Mouse (Mus musculus) midbrain, embryonic 13.5 days (tissue): ENCODE data around the gene Smurf1. TPM values are rescaled to one million over a fixed set of nuclear protein-coding genes. Genes with fewer than 3 reads are reported as not detected.

Experiments
- ATAC-seq: fragments of 200-750 bp; cut with Nextera tagmentation; 2 replicates; pipeline ENCODE4 v1.8.0; 2017; ENCODE audit warnings: mild to moderate bottlenecking, moderate TSS enrichment, moderate library complexity
- H3K27ac ChIP-seq: fragments of 300-500 bp; sonication (generic); 2 replicates; pipeline ENCODE4 v1.5.1; 2015; ENCODE audit warnings: inconsistent platforms, mild to moderate bottlenecking, moderate library complexity
- H3K27me3 ChIP-seq: fragments of 300-500 bp; sonication (generic); 2 replicates; pipeline ENCODE4 v1.6.1; 2015; ENCODE audit warnings: mild to moderate bottlenecking, inconsistent platforms
- H3K36me3 ChIP-seq: fragments of 300-500 bp; sonication (generic); 2 replicates; pipeline ENCODE4 v1.6.1; 2015; ENCODE audit warnings: mild to moderate bottlenecking, inconsistent platforms
- H3K4me1 ChIP-seq: fragments of 300-500 bp; sonication (generic); replicated peaks from 2 replicates; pipeline ENCODE4 v1.6.1; 2015; ENCODE audit warnings: inconsistent platforms
- H3K4me2 ChIP-seq: fragments of 300-500 bp; sonication (generic); replicated peaks from 2 replicates; pipeline ENCODE4 v1.6.1; 2015; ENCODE audit warnings: moderate library complexity, mild to moderate bottlenecking, inconsistent platforms
- H3K4me3 ChIP-seq: fragments of 300-500 bp; sonication (generic); replicated peaks from 2 replicates; pipeline ENCODE4 v1.5.1; 2015; ENCODE audit warnings: mild to moderate bottlenecking, inconsistent platforms
- H3K9ac ChIP-seq: fragments of 300-500 bp; sonication (generic); replicated peaks from 2 replicates; pipeline ENCODE4 v1.6.1; 2015; ENCODE audit warnings: mild to moderate bottlenecking, inconsistent platforms
- H3K9me3 ChIP-seq: fragments of 300-500 bp; sonication (generic); 2 replicates; pipeline ENCODE4 v1.6.1; 2016; ENCODE audit warnings: mild to moderate bottlenecking, inconsistent platforms
- WGBS: fragments of 180-500 bp; shearing (Covaris S2); methylation state at CpG from one replicate; pipeline ENCODE4 v1.1.7; 2015; 5-methylcytosine and 5-hydroxymethylcytosine counted together
- polyA plus RNA-seq: library from polyadenylated mRNA; unstranded; fragments of >200 nt; fragmentation: Nextera tagmentation; extraction: Ambion mirVana; gene quantifications from 2 replicates; pipeline ENCODE4 v1.2.1, GENCODE M21; 2015

Gene Smurf1
- polyA plus RNA-seq, 1 experiment from 2014 or later: 32.2 TPM

DNA sequence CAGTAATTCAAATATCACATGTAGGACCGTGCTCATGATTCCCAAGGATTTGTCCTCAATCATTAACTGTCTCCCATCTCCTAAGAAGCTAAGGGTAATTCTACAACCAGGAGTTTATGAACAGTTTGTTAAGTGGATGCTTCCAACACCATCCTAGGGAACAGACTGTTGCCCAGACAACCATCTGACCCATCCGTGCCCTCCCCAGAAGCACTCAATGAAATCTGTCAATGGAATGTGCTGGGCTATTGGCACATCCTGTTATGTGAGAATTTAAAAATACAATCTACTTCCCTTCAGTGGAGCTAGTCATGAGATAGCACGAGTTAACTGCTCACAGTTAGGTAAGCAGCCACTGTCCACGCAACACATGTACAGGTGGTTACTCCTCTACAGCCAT, 56.1 kb downstream of the Smurf1 start:
- no peak overlapping the region for H3K4me2 ChIP-seq
- ATAC-seq: no peak
- no peak overlapping the region for H3K27ac ChIP-seq
- no peak overlapping the region for H3K9ac ChIP-seq
- H3K4me1 ChIP-seq: peaks cover 28% of the 10 kb centered on the region
- WGBS: 82% methylated on average over 4 of the region's 4 CpGs
- H3K27me3 ChIP-seq: no peaks in the 10 kb centered on the region
- no peaks in the 10 kb centered on the region for H3K9me3 ChIP-seq
- no peaks in the 10 kb centered on the region for H3K36me3 ChIP-seq
- no peak overlapping the region for H3K4me3 ChIP-seq

DNA sequence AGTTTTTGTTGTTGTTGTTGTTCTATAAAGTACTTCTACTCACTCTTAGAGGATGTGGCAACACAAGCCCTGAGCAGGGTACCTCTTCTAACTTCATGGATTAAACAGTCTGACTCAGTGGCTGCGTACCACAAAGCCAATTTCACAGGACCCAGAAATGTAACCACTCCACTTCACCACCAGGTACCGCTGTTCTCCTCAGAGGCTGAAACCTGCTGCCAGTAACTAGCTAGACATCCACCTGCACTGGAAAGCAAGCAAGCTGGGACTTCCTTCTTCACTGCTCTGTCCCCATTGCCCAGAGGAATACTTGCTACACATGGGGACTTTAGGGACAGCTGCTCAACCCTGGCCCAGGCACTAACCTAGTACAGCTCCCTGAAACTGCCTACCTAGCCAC, 58.1 kb downstream of the Smurf1 start:
- Histone ChIP-seq H3K4me3 (no peak overlapping the region), H3K27ac (no peak overlapping the region), H3K27me3 (no peaks in the 10 kb centered on the region), H3K4me2 (no peak overlapping the region), H3K4me1 (peaks cover 16% of the 10 kb centered on the region), H3K36me3 (no peaks in the 10 kb centered on the region), H3K9ac (no peak overlapping the region), H3K9me3 (no peaks in the 10 kb centered on the region)
- no peak for ATAC-seq
- 70% methylated on average over 2 of the region's 2 CpGs for WGBS

DNA sequence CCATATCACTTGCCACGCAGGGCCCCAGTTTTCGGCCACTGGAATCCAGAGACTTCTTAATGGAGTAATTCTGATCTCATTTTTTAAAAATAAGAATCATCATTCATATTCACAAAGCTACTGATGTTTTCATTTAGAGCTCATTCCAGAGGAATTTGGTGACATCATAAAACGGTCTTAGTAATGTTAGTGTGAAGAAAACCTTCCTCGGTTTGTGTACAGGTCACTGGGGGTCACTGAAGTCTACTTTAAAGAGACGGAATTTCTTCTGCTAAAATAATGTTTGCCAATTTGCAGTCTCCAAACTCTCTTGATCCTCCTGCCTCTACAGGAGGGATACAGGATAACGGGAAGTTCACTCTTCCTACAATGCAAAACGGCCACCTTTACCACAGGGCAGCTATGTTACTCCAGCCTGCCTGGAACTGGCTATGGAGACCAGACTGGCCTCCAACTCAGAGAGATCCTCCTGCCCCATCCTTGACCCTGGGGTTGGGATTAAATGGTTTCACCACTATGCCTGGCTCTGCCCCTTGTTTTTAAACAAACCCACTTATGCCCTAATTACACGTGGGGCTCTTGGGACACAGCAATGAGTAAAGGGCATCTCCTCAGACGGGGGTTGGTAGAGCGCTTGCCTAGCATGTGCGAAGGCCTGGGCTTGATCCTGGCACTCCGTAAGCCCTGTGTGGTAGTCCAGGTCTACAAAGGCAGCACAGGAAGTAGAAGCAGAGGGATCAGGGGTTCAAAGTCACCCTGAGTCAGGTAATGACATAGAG, 61.1 kb downstream of the Smurf1 start:
- 85% methylated on average over 12 of the region's 12 CpGs for WGBS
- Histone ChIP-seq H3K4me2 (no peak overlapping the region), H3K4me1 (peaks cover 14% of the 10 kb centered on the region), H3K9me3 (no peaks in the 10 kb centered on the region), H3K9ac (no peak overlapping the region), H3K36me3 (peaks cover 17% of the 10 kb centered on the region), H3K4me3 (no peak overlapping the region), H3K27me3 (no peaks in the 10 kb centered on the region), H3K27ac (no peak overlapping the region)
- no peak for ATAC-seq

DNA sequence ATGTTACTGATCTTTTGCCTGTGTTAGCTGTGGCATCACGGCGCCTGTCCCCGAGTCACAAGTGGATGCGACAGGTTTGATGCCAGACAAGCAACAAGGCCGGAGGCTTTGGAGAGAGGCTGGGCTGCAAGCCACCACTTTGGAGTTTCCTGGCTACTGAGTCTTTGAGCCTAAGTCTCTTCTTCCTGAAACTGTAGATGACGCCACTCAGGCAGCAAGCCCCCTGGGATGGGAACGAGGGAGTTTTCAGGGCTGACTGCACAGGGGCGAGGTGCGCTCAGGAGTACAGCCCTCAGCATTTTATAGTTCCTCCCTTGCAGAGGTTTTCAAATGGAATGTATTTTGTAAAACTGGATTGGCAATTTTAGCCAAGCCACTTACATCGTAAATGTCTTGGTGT, 63.9 kb downstream of the Smurf1 start:
- no peak overlapping the region for H3K9ac ChIP-seq
- no peak overlapping the region for H3K4me2 ChIP-seq
- no peak for ATAC-seq

DNA sequence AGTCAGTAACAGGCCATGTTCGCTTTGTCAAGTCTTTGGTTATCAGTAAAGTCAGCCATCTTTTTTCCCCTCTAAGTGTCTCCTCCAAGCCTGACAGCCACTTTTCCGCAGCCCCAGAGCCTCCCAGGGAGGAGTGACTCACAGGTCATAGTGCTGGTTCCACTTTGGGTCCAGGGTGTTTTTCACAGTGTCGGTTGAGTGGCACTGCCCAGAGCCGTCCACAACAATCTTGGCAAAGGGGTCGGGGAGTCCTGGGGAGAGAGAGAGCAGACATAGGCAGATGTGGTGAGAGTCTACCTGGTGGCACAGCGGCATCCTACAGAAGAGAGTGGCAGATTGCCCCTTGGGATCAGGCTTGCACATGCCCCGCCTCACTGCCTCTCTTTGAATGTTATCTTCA, 64.6 kb downstream of the Smurf1 start:
- no peaks in the 10 kb centered on the region for H3K27me3 ChIP-seq
- H3K36me3 ChIP-seq: peaks cover 43% of the 10 kb centered on the region
- H3K9me3 ChIP-seq: no peaks in the 10 kb centered on the region
- H3K4me2 ChIP-seq: no peak overlapping the region
- ATAC-seq: no peak
- H3K4me1 ChIP-seq: peaks cover 28% of the 10 kb centered on the region
- H3K9ac ChIP-seq: no peak overlapping the region
- no peak overlapping the region for H3K4me3 ChIP-seq
- WGBS: 81% methylated on average over 7 of the region's 7 CpGs
- H3K27ac ChIP-seq: no peak overlapping the region

More for the DNA sequence above, 63.9 kb downstream of the Smurf1 start:
- Histone ChIP-seq H3K9me3 (no peaks in the 10 kb centered on the region), H3K27me3 (no peaks in the 10 kb centered on the region), H3K36me3 (peaks cover 35% of the 10 kb centered on the region), H3K27ac (no peak overlapping the region), H3K4me3 (no peak overlapping the region), H3K4me1 (peaks cover 28% of the 10 kb centered on the region)
- 66% methylated on average over 10 of the region's 10 CpGs for WGBS

DNA sequence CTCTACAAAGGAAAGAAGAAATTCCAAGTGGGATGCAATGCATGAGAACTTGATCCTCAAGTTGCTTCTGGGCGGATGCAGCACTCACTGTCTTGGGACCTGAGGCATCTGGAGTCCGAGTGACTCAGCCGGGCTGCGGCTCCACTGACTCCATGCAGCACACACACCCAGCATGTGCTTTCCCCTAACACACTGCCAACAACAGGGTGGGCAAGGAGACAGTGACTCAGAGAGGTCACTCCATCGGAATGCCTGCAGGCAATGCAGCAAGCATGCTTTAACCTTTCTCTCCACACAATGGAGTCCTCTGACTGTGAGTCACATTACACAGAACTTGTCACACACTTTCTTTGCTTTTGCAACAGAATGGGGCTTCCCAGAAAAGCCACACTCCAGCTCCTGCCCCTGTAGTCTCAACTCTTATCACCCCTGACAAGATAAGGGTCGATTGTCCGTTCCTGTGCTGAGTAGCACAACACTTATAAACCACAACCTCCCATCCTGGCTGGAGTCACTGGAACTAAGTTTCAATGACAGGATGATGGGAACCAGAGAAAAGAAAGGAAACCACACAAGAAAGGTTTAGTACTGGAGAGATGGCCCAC, 67.1 kb downstream of the Smurf1 start:
- H3K4me1 ChIP-seq: peaks cover 28% of the 10 kb centered on the region
- no peaks in the 10 kb centered on the region for H3K27me3 ChIP-seq
- WGBS: 40% methylated on average over 7 of the region's 7 CpGs
- H3K4me2 ChIP-seq: no peak overlapping the region
- H3K36me3 ChIP-seq: peaks cover 66% of the 10 kb centered on the region
- H3K4me3 ChIP-seq: no peak overlapping the region
- no peak overlapping the region for H3K9ac ChIP-seq
- no peaks in the 10 kb centered on the region for H3K9me3 ChIP-seq
- no peak overlapping the region for H3K27ac ChIP-seq
- no peak for ATAC-seq

DNA sequence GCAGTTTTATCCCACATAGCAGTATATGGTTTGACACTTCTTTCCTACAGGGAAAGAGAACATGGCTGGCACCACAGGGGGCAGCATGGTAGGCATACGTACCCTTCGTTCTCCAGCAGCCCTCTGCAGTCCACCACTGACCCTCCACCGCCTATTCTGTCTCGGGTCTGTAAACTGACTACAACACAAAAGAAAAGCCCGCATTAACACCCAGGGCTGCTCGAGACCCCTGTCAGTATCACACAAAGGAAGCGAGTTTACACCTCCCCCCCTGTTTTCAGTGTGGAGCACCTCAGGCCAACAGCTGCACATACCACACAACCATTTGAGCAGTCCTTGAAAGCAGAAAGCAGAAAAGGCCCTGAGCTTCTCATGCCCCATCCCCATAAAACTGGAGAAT, 67.8 kb downstream of the Smurf1 start:
- Histone ChIP-seq H3K4me1 (peaks cover 28% of the 10 kb centered on the region), H3K9me3 (no peaks in the 10 kb centered on the region), H3K27ac (no peak overlapping the region), H3K36me3 (peaks cover 72% of the 10 kb centered on the region), H3K4me2 (no peak overlapping the region), H3K9ac (no peak overlapping the region), H3K4me3 (no peak overlapping the region), H3K27me3 (no peaks in the 10 kb centered on the region)
- peak; percentile 77 for ATAC-seq
- WGBS: 5% methylated on average over 7 of the region's 7 CpGs

DNA sequence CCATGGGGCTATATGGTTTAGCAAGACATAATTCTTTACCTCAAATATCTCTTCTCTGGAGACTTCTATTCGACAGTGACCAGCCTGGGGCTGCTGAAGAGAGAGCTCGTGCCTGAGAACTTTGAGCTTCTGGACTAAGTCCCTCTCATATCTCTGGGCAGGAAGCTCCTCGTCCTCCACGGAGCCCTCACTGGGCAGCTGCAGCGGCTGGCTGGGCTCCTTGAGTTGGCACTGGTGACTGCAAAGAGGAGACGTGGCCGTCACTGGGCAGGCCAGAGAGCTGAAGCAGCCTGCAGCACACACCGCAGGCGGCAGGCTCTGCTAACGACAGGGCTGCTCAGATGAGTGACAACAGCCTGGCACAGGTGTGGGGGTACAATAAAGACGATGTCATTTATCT, 74.4 kb downstream of the Smurf1 start:
- 93% methylated on average over 11 of the region's 11 CpGs for WGBS
- Histone ChIP-seq H3K4me1 (no peaks in the 10 kb centered on the region), H3K27me3 (no peaks in the 10 kb centered on the region), H3K27ac (no peak overlapping the region), H3K9ac (no peak overlapping the region), H3K9me3 (peaks cover 3% of the 10 kb centered on the region; the same call in 1 of the 2 replicates), H3K4me3 (no peak overlapping the region), H3K36me3 (peaks cover 97% of the 10 kb centered on the region), H3K4me2 (no peak overlapping the region)
- no peak for ATAC-seq

DNA sequence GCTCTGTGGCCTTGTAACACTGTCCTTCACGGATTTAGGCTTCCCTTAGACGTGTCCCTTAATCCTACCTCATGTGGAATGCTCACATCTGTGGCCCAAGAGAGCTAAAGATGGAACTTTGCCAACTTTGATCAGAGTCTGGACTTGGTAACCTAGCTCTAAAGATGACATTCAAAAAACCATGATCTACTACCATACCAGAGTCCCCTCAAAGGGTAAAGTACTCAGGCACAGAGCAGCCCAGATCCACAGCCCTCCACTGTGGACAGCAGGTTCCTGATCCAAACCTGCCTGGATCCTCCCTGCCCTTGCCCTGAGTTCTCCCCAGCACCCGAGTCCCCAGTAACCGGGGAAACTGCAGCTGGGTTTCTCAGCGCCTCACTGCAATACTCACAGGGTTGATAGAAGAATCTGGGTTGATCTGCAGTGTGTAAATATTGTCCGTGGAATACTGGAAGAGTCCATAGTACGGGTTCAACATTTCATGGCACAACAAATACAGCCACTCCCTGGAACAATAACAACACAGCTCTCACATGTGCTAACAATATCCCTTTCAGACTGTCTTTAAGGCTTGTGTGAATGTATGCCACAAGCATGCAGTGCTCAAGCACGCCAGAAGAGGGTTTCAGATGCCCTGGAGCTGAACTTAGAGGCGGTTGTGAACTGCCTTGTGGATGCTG, 79.5 kb downstream of the Smurf1 start:
- no peak overlapping the region for H3K9ac ChIP-seq
- H3K9me3 ChIP-seq: peaks cover 3% of the 10 kb centered on the region; the same call in 1 of the 2 replicates
- no peaks in the 10 kb centered on the region for H3K27me3 ChIP-seq
- no peak overlapping the region for H3K4me3 ChIP-seq
- no peaks in the 10 kb centered on the region for H3K4me1 ChIP-seq
- ATAC-seq: no peak
- no peak overlapping the region for H3K27ac ChIP-seq
- no peak overlapping the region for H3K4me2 ChIP-seq
- H3K36me3 ChIP-seq: peaks cover 100% of the 10 kb centered on the region
- WGBS: 92% methylated on average over 9 of the region's 9 CpGs

DNA sequence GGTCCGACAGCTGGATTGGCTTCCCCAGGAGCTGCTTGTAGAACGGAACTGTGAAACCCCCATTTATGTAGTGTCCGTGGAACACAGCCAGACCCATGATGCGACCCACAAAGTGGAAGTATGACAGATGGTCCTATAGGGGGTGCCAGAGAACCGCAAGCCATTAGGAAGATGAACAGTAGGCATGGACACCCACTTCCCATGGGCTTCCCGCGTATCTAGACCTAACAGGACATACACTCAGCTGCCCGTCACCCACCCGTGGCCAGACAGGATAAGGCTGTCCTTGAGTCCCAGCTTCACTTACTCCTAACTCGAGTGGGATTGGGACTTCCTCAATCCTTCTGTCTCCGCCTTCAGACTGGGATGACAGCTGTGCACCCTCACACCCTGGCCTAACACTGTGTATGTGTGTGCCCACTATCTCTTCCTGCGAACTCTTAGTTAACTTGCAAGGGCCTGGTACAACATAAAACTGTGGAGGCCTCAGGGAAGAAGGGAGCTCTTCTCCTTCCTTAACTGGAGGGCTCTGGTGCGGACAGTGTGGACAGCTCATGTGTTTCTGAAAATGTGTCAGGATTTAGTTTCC, 80.9 kb downstream of the Smurf1 start:
- Histone ChIP-seq H3K27ac (no peak overlapping the region), H3K36me3 (peaks cover 100% of the 10 kb centered on the region), H3K4me2 (no peak overlapping the region), H3K4me1 (no peaks in the 10 kb centered on the region), H3K9me3 (peaks cover 3% of the 10 kb centered on the region; the same call in 1 of the 2 replicates), H3K4me3 (no peak overlapping the region), H3K9ac (no peak overlapping the region), H3K27me3 (no peaks in the 10 kb centered on the region)
- 86% methylated on average over 13 of the region's 13 CpGs for WGBS
- ATAC-seq: no peak

DNA sequence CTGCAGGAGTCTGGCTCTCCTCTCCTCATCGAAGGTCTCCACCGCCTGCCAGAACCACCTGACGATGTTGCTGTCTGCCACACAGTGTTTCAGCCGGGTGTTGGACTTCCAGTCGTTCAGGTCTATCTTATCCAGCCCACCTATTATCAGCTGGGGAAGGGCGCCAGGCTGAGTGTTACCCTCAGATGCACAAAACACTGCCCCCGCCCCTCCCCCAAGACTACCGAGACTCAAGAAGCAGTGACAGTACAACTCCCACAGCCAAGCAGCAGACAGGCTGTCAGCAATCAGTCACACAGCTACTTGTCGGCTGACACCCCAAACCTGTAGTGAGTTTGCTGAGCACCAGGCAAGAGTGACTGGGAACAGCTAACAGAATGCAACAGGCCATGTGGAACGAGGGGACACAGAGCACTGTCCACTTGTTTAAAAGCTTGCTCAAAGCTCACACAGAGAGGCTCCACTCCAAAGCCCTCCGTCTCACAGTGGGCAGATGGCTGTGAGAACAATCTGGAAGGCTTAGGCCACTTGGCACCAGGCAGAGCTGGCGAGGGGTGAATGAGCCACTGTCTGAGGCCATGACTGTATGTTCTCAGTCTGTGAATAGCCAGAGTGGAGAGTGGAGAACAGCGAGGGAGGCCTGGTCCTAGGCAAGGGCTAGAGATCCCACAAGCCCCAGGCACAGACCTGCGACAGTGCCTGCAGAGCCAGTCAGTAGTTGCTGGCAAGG, 83.8 kb downstream of the Smurf1 start:
- Histone ChIP-seq H3K27me3 (no peaks in the 10 kb centered on the region), H3K9me3 (no peaks in the 10 kb centered on the region), H3K4me1 (no peaks in the 10 kb centered on the region), H3K4me3 (no peak overlapping the region), H3K9ac (no peak overlapping the region), H3K27ac (no peak overlapping the region), H3K4me2 (no peak overlapping the region), H3K36me3 (peaks cover 99% of the 10 kb centered on the region)
- peak; percentile 12; the same call in 1 of the 2 replicates for ATAC-seq
- 87% methylated on average over 14 of the region's 14 CpGs for WGBS
